Mouse (Mus musculus): ENCODE measurements around the gene Cpt1a. TPM values are rescaled to one million over a fixed set of nuclear protein-coding genes. Genes with fewer than 3 reads are reported as not detected.

Gene Cpt1a
- total and polyA plus RNA-seq, 3 experiments = 4.1 to 22.3 (median 15.0) TPM

GRCm38 (mm10) chr19:3402390-3402789 lies 80.3 kb downstream of the Cpt1a start:
- ATAC-seq (ENCODE audit: extremely low read depth, insufficient number of reproducible peaks, low FRiP score, poor library complexity, severe bottlenecking) (no peak), DNase-seq (ENCODE audit: low spot score) (no peak)
- peaks cover 32% of the 10 kb centered on the region for H3K27me3 ChIP-seq (ENCODE audit: insufficient read depth, low read length)
- TF ChIP-seq POLR2AphosphoS5 (IDR thresholded peaks at IDR 0.05; ENCODE audit: insufficient replicate concordance, low read depth, low read length) (no peak), GATA2 (IDR thresholded peaks at IDR 0.05; ENCODE audit: borderline replicate concordance, low read depth, low read length) (no peak), GATA1 (IDR thresholded peaks at IDR 0.05; ENCODE audit: borderline replicate concordance, low read length) (no peak), TAL1 (conservative IDR thresholded peaks at IDR 0.05; ENCODE audit: low read depth, low read length) (no peak), CTCF (IDR thresholded peaks at IDR 0.05; ENCODE audit: low read depth, low read length) (no peak)
- no peaks in the 10 kb centered on the region for H3K4me1 ChIP-seq (ENCODE audit: insufficient read depth, low read depth, low read length)
- no peak overlapping the region for H3K4me3 ChIP-seq (ENCODE audit: low read depth, low read length)
- H3K9me3 ChIP-seq (replicated peaks) = no peaks in the 10 kb centered on the region
- no peaks in the 10 kb centered on the region for H3K36me3 ChIP-seq (replicated peaks)

- no peak for ATAC-seq (ENCODE audit: extremely low read depth, insufficient number of reproducible peaks, low FRiP score, poor library complexity, severe bottlenecking)
- TF ChIP-seq POLR2AphosphoS5 (IDR thresholded peaks at IDR 0.05; ENCODE audit: insufficient replicate concordance, low read depth, low read length) (no peak), GATA1 (IDR thresholded peaks at IDR 0.05; ENCODE audit: borderline replicate concordance, low read length) (no peak), TAL1 (conservative IDR thresholded peaks at IDR 0.05; ENCODE audit: low read depth, low read length) (no peak), CTCF (IDR thresholded peaks at IDR 0.05; ENCODE audit: low read depth, low read length) (no peak), GATA2 (IDR thresholded peaks at IDR 0.05; ENCODE audit: borderline replicate concordance, low read depth, low read length) (no peak)
- no peak for DNase-seq (ENCODE audit: low spot score)
- Histone ChIP-seq H3K36me3 (replicated peaks) (no peaks in the 10 kb centered on the region), H3K4me3 (ENCODE audit: low read depth, low read length) (no peak overlapping the region), H3K9me3 (replicated peaks) (no peaks in the 10 kb centered on the region), H3K27me3 (ENCODE audit: insufficient read depth, low read length) (peaks cover 34% of the 10 kb centered on the region), H3K4me1 (ENCODE audit: insufficient read depth, low read depth, low read length) (no peaks in the 10 kb centered on the region)
Observed at GRCm38 (mm10) chr19:3404030-3404429, 81.9 kb downstream of the Cpt1a start.

GRCm38 (mm10) chr19:3405531-3406281 lies 83.6 kb downstream of the Cpt1a start:
- Histone ChIP-seq H3K27me3 (ENCODE audit: insufficient read depth, low read length) (peaks cover 35% of the 10 kb centered on the region), H3K4me3 (ENCODE audit: low read depth, low read length) (no peak overlapping the region), H3K36me3 (replicated peaks) (no peaks in the 10 kb centered on the region), H3K9me3 (replicated peaks) (no peaks in the 10 kb centered on the region), H3K4me1 (ENCODE audit: insufficient read depth, low read depth, low read length) (no peaks in the 10 kb centered on the region)
- no peak for ATAC-seq (ENCODE audit: extremely low read depth, insufficient number of reproducible peaks, low FRiP score, poor library complexity, severe bottlenecking)
- no peak for DNase-seq (ENCODE audit: low spot score)
- TF ChIP-seq GATA2 (IDR thresholded peaks at IDR 0.05; ENCODE audit: borderline replicate concordance, low read depth, low read length) (no peak), POLR2AphosphoS5 (IDR thresholded peaks at IDR 0.05; ENCODE audit: insufficient replicate concordance, low read depth, low read length) (no peak), TAL1 (conservative IDR thresholded peaks at IDR 0.05; ENCODE audit: low read depth, low read length) (no peak), GATA1 (IDR thresholded peaks at IDR 0.05; ENCODE audit: borderline replicate concordance, low read length) (no peak), CTCF (IDR thresholded peaks at IDR 0.05; ENCODE audit: low read depth, low read length) (no peak)

- TF ChIP-seq GATA1 (IDR thresholded peaks at IDR 0.05; ENCODE audit: borderline replicate concordance, low read length) = no peak
- no peak for TF ChIP-seq POLR2AphosphoS5 (IDR thresholded peaks at IDR 0.05; ENCODE audit: insufficient replicate concordance, low read depth, low read length)
- TF ChIP-seq GATA2 (IDR thresholded peaks at IDR 0.05; ENCODE audit: borderline replicate concordance, low read depth, low read length) = no peak
- TF ChIP-seq TAL1 (conservative IDR thresholded peaks at IDR 0.05; ENCODE audit: low read depth, low read length) = no peak
- TF ChIP-seq CTCF (IDR thresholded peaks at IDR 0.05; ENCODE audit: low read depth, low read length) = no peak
Observed at GRCm38 (mm10) chr19:3414268-3414733, 92.2 kb downstream of the Cpt1a start, which contains the start of gene Gal. Gene Gal (minus strand): TSS chr19:3414544.

GRCm38 (mm10) chr19:3419251-3419650 lies 97.1 kb downstream of the Cpt1a start:
- Histone ChIP-seq H3K4me3 (ENCODE audit: low read depth, low read length) (no peak overlapping the region), H3K4me1 (ENCODE audit: insufficient read depth, low read depth, low read length) (no peaks in the 10 kb centered on the region), H3K36me3 (replicated peaks) (no peaks in the 10 kb centered on the region), H3K9me3 (replicated peaks) (no peaks in the 10 kb centered on the region), H3K27me3 (ENCODE audit: insufficient read depth, low read length) (peaks cover 23% of the 10 kb centered on the region)
- DNase-seq (ENCODE audit: low spot score) (no peak), ATAC-seq (ENCODE audit: extremely low read depth, insufficient number of reproducible peaks, low FRiP score, poor library complexity, severe bottlenecking) (no peak)
- no peak for TF ChIP-seq CTCF (IDR thresholded peaks at IDR 0.05; ENCODE audit: low read depth, low read length)
- no peak for TF ChIP-seq GATA2 (IDR thresholded peaks at IDR 0.05; ENCODE audit: borderline replicate concordance, low read depth, low read length)
- no peak for TF ChIP-seq TAL1 (conservative IDR thresholded peaks at IDR 0.05; ENCODE audit: low read depth, low read length)
- no peak for TF ChIP-seq POLR2AphosphoS5 (IDR thresholded peaks at IDR 0.05; ENCODE audit: insufficient replicate concordance, low read depth, low read length)
- TF ChIP-seq GATA1 (IDR thresholded peaks at IDR 0.05; ENCODE audit: borderline replicate concordance, low read length) = no peak

More at GRCm38 (mm10) chr19:3414268-3414733, 92.2 kb downstream of the Cpt1a start, which contains the start of gene Gal:
- Histone ChIP-seq H3K4me1 (ENCODE audit: insufficient read depth, low read depth, low read length) (no peaks in the 10 kb centered on the region), H3K27me3 (ENCODE audit: insufficient read depth, low read length) (peaks cover 31% of the 10 kb centered on the region), H3K36me3 (replicated peaks) (no peaks in the 10 kb centered on the region), H3K9me3 (replicated peaks) (no peaks in the 10 kb centered on the region), H3K4me3 (ENCODE audit: low read depth, low read length) (no peak within 1 kb of the TSS)
- no peak for DNase-seq (ENCODE audit: low spot score)
- no peak for ATAC-seq (ENCODE audit: extremely low read depth, insufficient number of reproducible peaks, low FRiP score, poor library complexity, severe bottlenecking)

GRCm38 (mm10) chr19:3422488-3422887 lies 100.4 kb downstream of the Cpt1a start:
- TF ChIP-seq CTCF (IDR thresholded peaks at IDR 0.05; ENCODE audit: low read depth, low read length) = no peak
- TF ChIP-seq GATA1 (IDR thresholded peaks at IDR 0.05; ENCODE audit: borderline replicate concordance, low read length) = no peak
- TF ChIP-seq GATA2 (IDR thresholded peaks at IDR 0.05; ENCODE audit: borderline replicate concordance, low read depth, low read length) = no peak
- no peak for TF ChIP-seq POLR2AphosphoS5 (IDR thresholded peaks at IDR 0.05; ENCODE audit: insufficient replicate concordance, low read depth, low read length)
- TF ChIP-seq TAL1 (conservative IDR thresholded peaks at IDR 0.05; ENCODE audit: low read depth, low read length) = no peak
- Histone ChIP-seq H3K9me3 (replicated peaks) (no peaks in the 10 kb centered on the region), H3K4me3 (ENCODE audit: low read depth, low read length) (no peak overlapping the region), H3K36me3 (replicated peaks) (no peaks in the 10 kb centered on the region), H3K27me3 (ENCODE audit: insufficient read depth, low read length) (peaks cover 12% of the 10 kb centered on the region), H3K4me1 (ENCODE audit: insufficient read depth, low read depth, low read length) (no peaks in the 10 kb centered on the region)
- DNase-seq (ENCODE audit: low spot score) (no peak), ATAC-seq (ENCODE audit: extremely low read depth, insufficient number of reproducible peaks, low FRiP score, poor library complexity, severe bottlenecking) (no peak)
